19 mouse cellular contexts compared by ENCODE assay signal in the genomic region with DNA sequence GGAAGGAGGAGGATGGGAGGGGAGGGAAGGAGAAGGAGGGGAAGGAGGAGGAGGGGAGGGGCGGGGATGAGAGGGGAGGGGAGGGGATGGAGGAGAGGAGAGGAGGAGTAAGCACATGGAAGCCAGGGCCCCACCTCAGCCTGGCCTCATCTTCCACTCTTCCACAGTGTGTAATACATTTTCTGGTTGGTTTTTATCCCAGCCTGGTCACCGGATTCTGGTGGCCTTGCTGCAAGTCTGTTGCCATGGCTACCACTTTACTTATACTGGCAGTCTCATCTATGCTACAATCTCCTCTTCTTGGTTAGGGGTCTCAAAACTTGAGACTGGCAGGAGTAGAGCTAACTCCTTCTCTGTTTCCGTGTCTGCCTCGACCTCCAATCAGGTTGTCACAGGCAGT.
DNase-seq lines count a peak whose midpoint lies in the region; ATAC-seq and TF ChIP-seq lines count a peak whose summit lies in the region.
"Had no signal": no experiment of that assay in that cellular context is flagged by ENCODE, and none has a peak within 500 bp of the region (broad histone marks: within the 10 kb centered on the region; RNA-seq: fewer than 3 reads in every experiment).

No protein-coding gene starts in this region.

- H3K4me3 ChIP-seq in lung, embryonic 14.5 days (ENCODE audit: low read depth, low read length) = no peak overlapping the region
- H3K4me3 ChIP-seq in forebrain, postnatal 0 days (ENCODE audit: low read depth, low read length) = no peak overlapping the region
- no peak overlapping the region for H3K4me3 ChIP-seq in midbrain, embryonic 12.5 days
- H3K4me3 ChIP-seq in neural tube, embryonic 15.5 days (replicated peaks) = no peak overlapping the region
- H3K4me3 ChIP-seq in gastrocnemius, adult 2 months = no peak overlapping the region
- H3K4me3 ChIP-seq: embryonic facial prominence, embryonic 13.5 days; heart, embryonic 10.5 days; kidney, embryonic 15.5 days; limb, embryonic 12.5 days; liver, embryonic 13.5 days had no signal

- H3K4me2 ChIP-seq in lung, embryonic 14.5 days = no peak overlapping the region
- no peak overlapping the region for H3K4me2 ChIP-seq in forebrain, postnatal 0 days (ENCODE audit: low read depth)
- no peak overlapping the region for H3K4me2 ChIP-seq in midbrain, embryonic 12.5 days (replicated peaks)
- no peak overlapping the region for H3K4me2 ChIP-seq in neural tube, embryonic 15.5 days
- H3K4me2 ChIP-seq: embryonic facial prominence, embryonic 13.5 days; kidney, embryonic 15.5 days; limb, embryonic 12.5 days; liver, embryonic 13.5 days had no signal

- no peak overlapping the region for H3K9ac ChIP-seq in lung, embryonic 14.5 days
- no peak overlapping the region for H3K9ac ChIP-seq in forebrain, postnatal 0 days
- no peak overlapping the region for H3K9ac ChIP-seq in midbrain, embryonic 12.5 days (replicated peaks)
- H3K9ac ChIP-seq in neural tube, embryonic 15.5 days (replicated peaks) = no peak overlapping the region
- H3K9ac ChIP-seq: embryonic facial prominence, embryonic 13.5 days; kidney, embryonic 15.5 days; limb, embryonic 12.5 days; liver, embryonic 13.5 days had no signal

- TF ChIP-seq CTCF in lung, embryonic 14.5 days (IDR thresholded peaks at IDR 0.05; ENCODE audit: low read depth) = no peak
- no peak for TF ChIP-seq CTCF in forebrain, postnatal 0 days (IDR thresholded peaks at IDR 0.05; ENCODE audit: low read depth)
- no peak for TF ChIP-seq CTCF in gastrocnemius, adult 2 months (IDR thresholded peaks at IDR 0.05)

- no peaks in the 10 kb centered on the region for H3K27me3 ChIP-seq in lung, embryonic 14.5 days (ENCODE audit: insufficient read depth, low read length)
- H3K27me3 ChIP-seq in forebrain, postnatal 0 days (ENCODE audit: insufficient read depth, low read length) = no peaks in the 10 kb centered on the region
- no peaks in the 10 kb centered on the region for H3K27me3 ChIP-seq in midbrain, embryonic 12.5 days
- H3K27me3 ChIP-seq in neural tube, embryonic 15.5 days (replicated peaks) = no peaks in the 10 kb centered on the region
- H3K27me3 ChIP-seq: embryonic facial prominence, embryonic 13.5 days; kidney, embryonic 15.5 days; limb, embryonic 12.5 days; liver, embryonic 13.5 days; Patski had no signal

- H3K27ac ChIP-seq in lung, embryonic 14.5 days (ENCODE audit: low read depth) = no peak overlapping the region
- no peak overlapping the region for H3K27ac ChIP-seq in forebrain, postnatal 0 days (ENCODE audit: low read depth, low read length)
- H3K27ac ChIP-seq in midbrain, embryonic 12.5 days (replicated peaks) = no peak overlapping the region
- no peak overlapping the region for H3K27ac ChIP-seq in neural tube, embryonic 15.5 days (replicated peaks)
- H3K27ac ChIP-seq in gastrocnemius, adult 2 months = no peak overlapping the region
- H3K27ac ChIP-seq: embryonic facial prominence, embryonic 13.5 days; heart, embryonic 10.5 days; kidney, embryonic 15.5 days; limb, embryonic 12.5 days; liver, embryonic 13.5 days had no signal

- intact Hi-C loops in gastrocnemius, adult 2 months (cut with DNase I) = loop anchor here (5.0 kb wide), 1 partner anchor 311 kb away; a partner anchor contains a TSS

- H3K36me3 ChIP-seq in lung, embryonic 14.5 days (ENCODE audit: insufficient read depth) = no peaks in the 10 kb centered on the region
- H3K36me3 ChIP-seq in forebrain, postnatal 0 days (ENCODE audit: insufficient read depth) = no peaks in the 10 kb centered on the region
- H3K36me3 ChIP-seq in midbrain, embryonic 12.5 days = no peaks in the 10 kb centered on the region
- H3K36me3 ChIP-seq in neural tube, embryonic 15.5 days = no peaks in the 10 kb centered on the region
- H3K36me3 ChIP-seq: embryonic facial prominence, embryonic 13.5 days; heart, embryonic 10.5 days; kidney, embryonic 15.5 days; limb, embryonic 12.5 days; liver, embryonic 13.5 days had no signal

- no peak for DNase-seq in lung, embryonic 14.5 days
- DNase-seq in lung, adult 18-20 months = no peak
- DNase-seq in forebrain, postnatal 0 days = peak; percentile 36
- DNase-seq in ovary, postnatal 10 days (ENCODE audit: low spot score) = no peak
- DNase-seq in gastrocnemius, adult 2 months = no peak
- DNase-seq: adrenal gland, postnatal 25 days; cerebellum, adult 8-10 months; heart, postnatal 10 days; liver, embryonic 13.5 days; right cerebral cortex, postnatal 14 days had no signal

- H3K9me3 ChIP-seq in lung, embryonic 14.5 days (ENCODE audit: low read depth, low read length) = no peaks in the 10 kb centered on the region
- no peaks in the 10 kb centered on the region for H3K9me3 ChIP-seq in forebrain, postnatal 0 days (ENCODE audit: low read length)
- H3K9me3 ChIP-seq in midbrain, embryonic 12.5 days = no peaks in the 10 kb centered on the region
- H3K9me3 ChIP-seq in neural tube, embryonic 15.5 days (replicated peaks) = no peaks in the 10 kb centered on the region
- H3K9me3 ChIP-seq: embryonic facial prominence, embryonic 13.5 days; heart, embryonic 10.5 days; kidney, embryonic 15.5 days; limb, embryonic 12.5 days; liver, embryonic 13.5 days had no signal

- 38% methylated on average over 3 of the region's 4 CpGs for WGBS in lung, embryonic 14.5 days
- WGBS in forebrain, postnatal 0 days = 48% methylated on average over 4 of the region's 4 CpGs
- 34% methylated on average over 3 of the region's 4 CpGs for WGBS in midbrain, embryonic 12.5 days
- WGBS in neural tube, embryonic 15.5 days = 51% methylated on average over 3 of the region's 4 CpGs

- no peaks in the 10 kb centered on the region for H3K4me1 ChIP-seq in lung, embryonic 14.5 days (ENCODE audit: insufficient read depth)
- H3K4me1 ChIP-seq in forebrain, postnatal 0 days (ENCODE audit: insufficient read depth) = no peaks in the 10 kb centered on the region
- H3K4me1 ChIP-seq in midbrain, embryonic 12.5 days = peaks cover 4% of the 10 kb centered on the region; the same call in 1 of the 2 replicates
- no peaks in the 10 kb centered on the region for H3K4me1 ChIP-seq in neural tube, embryonic 15.5 days
- H3K4me1 ChIP-seq: embryonic facial prominence, embryonic 13.5 days; heart, embryonic 10.5 days; kidney, embryonic 15.5 days; limb, embryonic 12.5 days; liver, embryonic 13.5 days had no signal

- peak; percentile 35; the same call in 1 of the 2 replicates for ATAC-seq in lung, embryonic 14.5 days (ENCODE audit: insufficient read depth)
- ATAC-seq in forebrain, postnatal 0 days = peak; percentile 90
- ATAC-seq in midbrain, embryonic 12.5 days (ENCODE audit: low FRiP score, low read depth) = peak; percentile 74
- peak; percentile 73 for ATAC-seq in neural tube, embryonic 15.5 days (ENCODE audit: low FRiP score)
- ATAC-seq: activated CD4-positive, CD25-positive, alpha-beta regulatory T cell, adult 4 months; lung, postnatal 0 days; Patski had no signal

Comparison
In these comparisons a context has a peak if more than half of its experiments do, and no peak if none do; other contexts are left out.
1. ATAC-seq: peak in every context shown above with its lines; median percentile 90 in forebrain, postnatal 0 days; 74 in midbrain, embryonic 12.5 days; 73 in neural tube, embryonic 15.5 days; 35 in lung, embryonic 14.5 days.